Mouse (Mus musculus) adrenal gland, postnatal 4 days (tissue): ENCODE data around the gene Mrpl41. TPM values are rescaled to one million over a fixed set of nuclear protein-coding genes. Genes with fewer than 3 reads are reported as not detected.
A peak's percentile ranks its signal among the peaks of the same experiment; 100 is the strongest.

Source experiments
- DNase-seq, 2 experiments: peaks; one replicate each; pipeline ENCODE4 v3.0.0; 2021 to 2022; ENCODE audit warnings: low spot score in 2 of 2, mixed read lengths in 2 of 2
- microRNA-seq: library from miRNA; unstranded; fragments of <30 nt; microRNA quantifications from one replicate; pipeline ENCODE4 v1.2.0, GENCODE M21; 2021
- total RNA-seq, 2 experiments: library from RNA; stranded (reverse); gene quantifications; 2 replicates each; pipeline ENCODE4 v1.2.3; 2021

Mrpl41 gene
- total RNA-seq, 2 experiments from 2014 or later = 82.1 to 96.4 TPM

- no peak for DNase-seq
These were observed 32.8 kb downstream of the Mrpl41 start for GRCm38 (mm10) chr2:24942092-24942491.

GRCm38 (mm10) chr2:24935057-24935796, 39.7 kb downstream of the Mrpl41 start, which contains the start of gene Arrdc1:
Gene Arrdc1, minus strand, starts transcription at chr2:24935252.
- peak; percentile 81 to 85 for DNase-seq

DNA sequence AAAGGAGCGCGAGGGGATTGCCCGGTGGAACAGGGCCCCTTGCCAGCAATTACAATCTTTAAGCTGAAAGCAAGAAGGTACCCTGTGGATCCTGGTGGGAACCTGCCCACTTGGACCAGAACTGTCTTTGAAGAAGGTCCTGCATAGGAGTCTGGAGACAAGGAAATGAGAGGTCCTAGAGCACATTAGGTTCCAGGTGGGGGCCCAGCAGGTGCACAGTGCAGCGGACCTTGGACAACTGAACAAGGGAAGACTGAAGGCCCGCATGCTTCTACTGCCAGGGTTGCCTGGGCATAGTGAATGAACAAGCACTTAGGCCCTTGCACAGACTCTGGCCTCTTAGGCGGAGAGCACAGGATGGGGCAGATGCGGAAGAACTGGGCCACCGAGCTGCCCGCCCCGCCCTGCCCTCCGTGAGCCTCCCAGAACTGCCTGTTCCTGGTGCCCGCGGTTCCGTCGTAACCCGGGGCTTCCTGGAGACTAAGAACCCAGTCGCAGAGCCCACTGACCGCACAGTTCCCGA, 40.4 kb downstream of the Mrpl41 start:
- no peak for DNase-seq

- DNase-seq = no peak
These were observed 45.3 kb downstream of the Mrpl41 start for GRCm38 (mm10) chr2:24929593-24929992.

DNA sequence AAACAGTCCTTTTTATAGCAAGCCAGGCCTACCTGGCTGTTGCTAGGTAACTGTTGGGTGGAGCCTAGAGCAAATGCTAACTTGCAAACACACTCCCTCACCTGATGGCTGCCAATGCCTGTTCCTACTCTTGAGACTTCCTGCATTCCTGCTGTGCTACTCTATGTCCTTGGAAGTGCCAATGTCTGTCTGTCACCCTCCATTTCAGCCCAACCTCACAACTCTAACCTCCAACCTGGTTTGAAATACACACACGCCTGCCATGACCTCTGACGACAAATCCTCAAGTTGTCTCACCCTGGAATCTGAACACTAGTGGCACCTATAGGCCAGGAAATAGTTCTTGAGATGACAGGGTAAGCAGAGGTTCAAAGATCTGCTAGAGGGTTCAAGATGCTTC, 45.8 kb downstream of the Mrpl41 start:
- no peak for DNase-seq

DNA sequence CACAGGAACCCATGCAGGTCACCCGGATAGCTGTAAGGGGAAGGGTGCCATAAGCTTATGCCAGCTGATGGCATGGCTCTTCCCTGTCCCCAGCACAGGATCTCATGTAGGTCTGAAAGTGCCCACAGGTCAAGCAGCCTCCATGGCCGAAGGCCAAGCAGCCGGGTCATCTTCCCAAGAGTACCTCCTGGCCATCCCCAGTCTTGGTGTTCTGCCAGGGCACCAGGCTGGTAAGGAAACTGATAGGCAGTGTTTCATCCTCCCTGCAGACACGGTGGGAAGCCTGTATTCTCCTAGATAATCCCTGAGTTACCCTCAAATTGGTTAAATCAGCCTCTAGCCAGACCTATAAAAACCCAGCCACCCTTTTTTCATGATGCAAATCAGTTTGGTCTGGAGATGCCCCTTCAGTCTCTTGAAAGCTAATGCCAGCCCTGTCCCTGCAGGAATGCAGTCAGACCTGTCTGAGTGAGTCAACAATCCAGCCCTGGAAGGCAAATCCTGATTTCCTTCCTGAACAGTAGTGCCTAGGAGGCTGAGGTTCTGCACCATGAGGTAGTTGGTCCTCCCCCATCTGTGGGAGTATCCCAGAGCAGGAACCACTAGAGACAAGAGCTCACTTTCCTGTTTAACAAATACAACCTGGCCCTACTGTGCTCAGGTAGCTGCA, 47.0 kb downstream of the Mrpl41 start:
- no peak for DNase-seq

DNA sequence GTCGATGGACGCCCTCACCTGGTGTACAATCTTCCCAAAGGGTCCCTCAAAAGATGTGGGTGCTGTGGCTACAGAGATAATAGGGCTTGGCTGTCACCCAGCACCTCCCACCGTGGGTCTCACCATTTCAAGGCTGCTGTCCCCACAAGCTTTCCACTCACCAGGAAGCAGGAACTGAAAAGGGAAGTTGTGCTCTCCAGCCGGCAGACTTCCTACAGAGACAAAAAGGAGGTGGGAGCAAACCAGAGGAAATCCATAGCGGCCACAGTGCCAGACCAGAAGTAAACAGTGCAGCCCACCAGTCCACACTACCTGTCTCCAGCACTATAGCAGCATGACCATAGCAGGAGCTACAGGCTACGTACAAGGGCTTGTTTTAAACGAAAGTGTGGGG, 47.9 kb downstream of the Mrpl41 start:
- no peak for DNase-seq

- no peak for DNase-seq
These were observed 48.4 kb downstream of the Mrpl41 start for GRCm38 (mm10) chr2:24926345-24926964.

GRCm38 (mm10) chr2:24925284-24925683, 49.6 kb downstream of the Mrpl41 start:
- DNase-seq = no peak

Small RNA genes within 50 kb of the gene (microRNA-seq; reads per million reads assigned to microRNA genes)
- not detected for gene Gm22875

Other genes starting within 250 kb of the Mrpl41 start
- gene Cacna1b, start 211.9 kb downstream of the Mrpl41 start, total RNA-seq = 10 to 100 TPM in 1 of 2 experiments, 1 to 10 TPM in 1; 5.6 to 10.1 TPM
- gene Ehmt1, start 55.5 kb downstream of the Mrpl41 start, total RNA-seq = 10 to 100 TPM; 83.9 to 89.0 TPM
- 10 to 100 TPM; 30.3 to 38.3 TPM for gene Arrdc1, start 39.8 kb downstream of the Mrpl41 start, total RNA-seq
- gene Zmynd19, start 25.3 kb downstream of the Mrpl41 start, total RNA-seq = 10 to 100 TPM; 28.5 to 28.9 TPM
- 10 to 100 TPM; 20.3 to 21.3 TPM for gene Dph7, start 12.7 kb downstream of the Mrpl41 start, total RNA-seq
- 10 to 100 TPM; 50.8 to 54.4 TPM for gene Pnpla7, start 935 bp upstream of the Mrpl41 start, total RNA-seq
- 10 to 100 TPM; 78.9 to 80.1 TPM for gene Nsmf, start 79.3 kb upstream of the Mrpl41 start, total RNA-seq
- 1 to 10 TPM; 2.0 to 5.4 TPM for gene Entpd8, start 105.2 kb upstream of the Mrpl41 start, total RNA-seq
- under 1 TPM in 1 of 2 experiments, not detected in 1; 0.59 TPM for gene Noxa1, start 120.1 kb upstream of the Mrpl41 start, total RNA-seq
- gene Nrarp, start 205.7 kb upstream of the Mrpl41 start, total RNA-seq = 10 to 100 TPM; 10.2 to 18.4 TPM
- gene Tor4a, start 221.8 kb upstream of the Mrpl41 start, total RNA-seq = 10 to 100 TPM; 23.1 to 24.3 TPM
- gene Nelfb, start 236.4 kb upstream of the Mrpl41 start, total RNA-seq = 10 to 100 TPM; 64.8 to 65.8 TPM
- not detected for gene Stpg3, start 239.5 kb upstream of the Mrpl41 start, total RNA-seq
- gene Fam166a, start 243.6 kb upstream of the Mrpl41 start, total RNA-seq = under 1 TPM; 0.45 to 0.68 TPM
- 100 to 1,000 TPM; 235 to 257 TPM for gene Tubb4b, start 249.6 kb upstream of the Mrpl41 start, total RNA-seq